Mouse (Mus musculus) heart, embryonic 14.5 days (tissue): ENCODE measurements at regions not wholly inside any gene's neighbourhood (a gene's known extent, or its start where the extent isn't known, plus 50 kb on each side); places are given as distances from the start of the nearest gene placed in this dataset.

Experiments
- ATAC-seq: fragments of 200-750 bp; cut with Nextera tagmentation; 2 replicates; pipeline ENCODE4 v1.8.0; 2017; ENCODE audit warnings: low read depth, moderate TSS enrichment; ENCODE audit not compliant: insufficient number of reproducible peaks, insufficient read depth, low FRiP score
- H3K27ac ChIP-seq, 2 experiments: fragments of 200-500 bp in 1 of 2; fragments of 300-500 bp in 1 of 2; sonication (generic) in 1 of 2; replicated peaks in 1 of 2; 2 replicates each; pipeline ENCODE4 v1.5.1; 2012 to 2014; ENCODE audit warnings: low read depth in 2 of 2, low read length in 2 of 2, control low read depth in 1 of 2, mild to moderate bottlenecking in 1 of 2, mixed read lengths in 1 of 2; ENCODE audit not compliant: control insufficient read depth in 1 of 2, insufficient read depth in 1 of 2
- H3K27me3 ChIP-seq: fragments of 300-500 bp; sonication (generic); 2 replicates; pipeline ENCODE4 v1.6.1; 2014; ENCODE audit warnings: mild to moderate bottlenecking, low read length, control low read depth; ENCODE audit not compliant: control insufficient read depth, insufficient read depth
- H3K36me3 ChIP-seq: fragments of 300-500 bp; sonication (generic); 2 replicates; pipeline ENCODE4 v1.6.1; 2014; ENCODE audit warnings: mild to moderate bottlenecking, control low read depth, low read length, mixed read lengths; ENCODE audit not compliant: control insufficient read depth, insufficient read depth
- H3K4me1 ChIP-seq, 2 experiments: fragments of 200-500 bp in 1 of 2; fragments of 300-500 bp in 1 of 2; sonication (generic) in 1 of 2; 2 replicates each; pipeline ENCODE4 v1.6.1; 2012 to 2014; ENCODE audit warnings: low read length in 2 of 2, control low read depth in 1 of 2, mixed read lengths in 1 of 2; ENCODE audit not compliant: control insufficient read depth in 2 of 2, insufficient read depth in 2 of 2
- H3K4me2 ChIP-seq: fragments of 300-500 bp; sonication (generic); 2 replicates; pipeline ENCODE4 v1.6.1; 2014; ENCODE audit warnings: mild to moderate bottlenecking, low read length
- H3K4me3 ChIP-seq, 2 experiments: fragments of 200-500 bp in 1 of 2; fragments of 300-500 bp in 1 of 2; sonication (generic) in 1 of 2; 2 replicates each; pipeline ENCODE4 v1.5.1; 2012 to 2014; ENCODE audit warnings: low read length in 2 of 2, mild to moderate bottlenecking in 2 of 2, control low read depth in 1 of 2, low read depth in 1 of 2, moderate library complexity in 1 of 2; ENCODE audit not compliant: control insufficient read depth in 1 of 2, insufficient read depth in 1 of 2
- H3K9ac ChIP-seq: fragments of 300-500 bp; sonication (generic); 2 replicates; pipeline ENCODE4 v1.6.1; 2014; ENCODE audit warnings: mild to moderate bottlenecking, low read length
- H3K9me3 ChIP-seq: fragments of 300-500 bp; sonication (generic); 2 replicates; pipeline ENCODE4 v1.6.1; 2016; ENCODE audit warnings: low read length, control low read depth; ENCODE audit not compliant: control insufficient read depth
- WGBS: fragments of 180-500 bp; shearing (Covaris S2); extraction: QIAGEN DNeasy Blood & Tissue Kit; methylation state at CpG from one replicate; pipeline ENCODE4 v1.1.7; 2014; 5-methylcytosine and 5-hydroxymethylcytosine counted together

- Histone ChIP-seq H3K4me3 (peak overlapping the region; percentile 37 to 43), H3K9me3 (no peaks in the 10 kb centered on the region), H3K27me3 (no peaks in the 10 kb centered on the region), H3K36me3 (no peaks in the 10 kb centered on the region), H3K27ac (peak overlapping the region; percentile 95 to 98), H3K4me2 (peak overlapping the region; percentile 76), H3K4me1 (peaks cover 29 to 44% of the 10 kb centered on the region in 2 experiments), H3K9ac (peak overlapping the region; percentile 85)
- WGBS, result 2% methylated on average over 11 of the region's 11 CpGs
- ATAC-seq, result 0 out of 2 replicates have a peak, but pooled peaks have one; percentile 27
Observed at GRCm38 (mm10) chr13:91370441-91370840, 89.6 kb upstream of the Ssbp2 start.

DNA sequence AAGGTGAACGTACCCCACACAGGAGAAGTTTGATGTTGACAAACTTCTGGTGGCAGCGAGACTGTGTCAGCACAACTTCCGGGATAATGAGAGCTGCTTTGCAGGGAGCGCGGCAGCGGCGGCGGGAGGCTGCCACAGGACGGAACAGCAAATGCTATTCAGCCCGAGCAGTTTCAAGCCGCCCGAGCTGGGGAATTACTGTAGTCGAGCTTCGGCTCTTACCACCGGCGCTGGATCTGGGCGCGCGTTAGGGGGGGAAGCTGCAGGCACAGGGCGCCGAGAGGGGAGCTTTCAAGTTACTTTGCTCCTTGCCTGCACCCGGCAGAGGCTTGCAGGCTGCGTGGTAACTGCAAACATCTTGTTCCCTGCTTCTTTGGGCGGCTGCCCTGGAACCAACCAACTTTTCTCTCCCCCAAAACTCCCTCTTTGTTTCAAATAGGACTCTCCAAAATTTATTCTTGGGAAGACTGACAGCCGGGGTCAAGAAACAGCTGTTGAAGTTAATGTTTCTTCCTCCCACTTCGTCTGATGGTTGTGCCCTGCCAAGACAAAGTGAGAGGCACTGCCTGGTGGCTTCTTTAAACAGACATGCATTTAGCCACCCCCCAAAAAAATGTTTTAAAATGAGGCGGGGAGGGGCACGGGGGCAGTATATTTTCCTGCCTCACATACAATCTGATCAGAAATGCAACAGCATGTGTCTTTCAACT is 89.0 kb upstream of the Ssbp2 start:
- WGBS, result under 1% methylated on average over 28 of the region's 28 CpGs
- peak overlapping the region; percentile 76 for H3K4me2 ChIP-seq
- H3K36me3 ChIP-seq, result no peaks in the 10 kb centered on the region
- peak overlapping the region; percentile 85 for H3K9ac ChIP-seq
- peak overlapping the region; percentile 95 to 98 for H3K27ac ChIP-seq
- no peaks in the 10 kb centered on the region for H3K27me3 ChIP-seq
- ATAC-seq, result peak; percentile 89
- peaks cover 27 to 38% of the 10 kb centered on the region in 2 experiments for H3K4me1 ChIP-seq
- no peaks in the 10 kb centered on the region for H3K9me3 ChIP-seq
- H3K4me3 ChIP-seq, result peak overlapping the region; percentile 37 to 43

DNA sequence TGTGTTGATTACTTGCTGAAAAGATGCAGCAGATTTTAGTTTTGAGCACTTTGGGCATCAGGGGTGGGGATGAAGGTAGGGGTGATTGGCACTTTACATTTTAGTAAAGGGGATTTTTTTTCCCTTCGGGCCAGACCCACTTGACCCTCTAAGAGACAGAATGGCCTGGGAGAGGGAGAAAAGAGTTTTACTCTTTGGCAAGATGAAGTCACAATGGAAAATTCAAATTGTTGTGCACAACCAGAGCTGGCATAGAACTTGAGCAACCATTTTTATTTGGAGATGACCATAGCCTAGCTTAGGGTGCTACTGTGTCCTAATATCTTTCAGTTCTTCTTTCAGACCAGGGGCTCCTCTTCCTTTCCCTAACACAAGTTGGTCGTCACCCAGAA is 88.5 kb upstream of the Ssbp2 start:
- H3K27me3 ChIP-seq, result no peaks in the 10 kb centered on the region
- H3K4me2 ChIP-seq, result peak overlapping the region; percentile 76
- ATAC-seq, result no peak
- 42% methylated on average over 2 of the region's 2 CpGs for WGBS
- no peaks in the 10 kb centered on the region for H3K36me3 ChIP-seq
- peak overlapping the region; percentile 95 to 98 for H3K27ac ChIP-seq
- peaks cover 25 to 32% of the 10 kb centered on the region in 2 experiments for H3K4me1 ChIP-seq
- H3K9me3 ChIP-seq, result no peaks in the 10 kb centered on the region
- H3K4me3 ChIP-seq, result peak overlapping the region in 1 of 2 experiments; percentile 37; a peak in 3 of 4 replicates
- peak overlapping the region; percentile 85 for H3K9ac ChIP-seq

- peak; percentile 40; the same call in 1 of the 2 replicates for ATAC-seq
- 31% methylated on average over 11 of the region's 11 CpGs for WGBS
- Histone ChIP-seq H3K36me3 (no peaks in the 10 kb centered on the region), H3K4me3 (no peak overlapping the region), H3K9ac (peak overlapping the region; percentile 85), H3K4me2 (peak overlapping the region; percentile 76; the same call in 1 of the 2 replicates), H3K27me3 (no peaks in the 10 kb centered on the region), H3K27ac (peak overlapping the region; percentile 95 to 98), H3K4me1 (peaks cover 25 to 30% of the 10 kb centered on the region in 2 experiments), H3K9me3 (no peaks in the 10 kb centered on the region)
Observed at GRCm38 (mm10) chr13:91372130-91372875, 87.8 kb upstream of the Ssbp2 start.

DNA sequence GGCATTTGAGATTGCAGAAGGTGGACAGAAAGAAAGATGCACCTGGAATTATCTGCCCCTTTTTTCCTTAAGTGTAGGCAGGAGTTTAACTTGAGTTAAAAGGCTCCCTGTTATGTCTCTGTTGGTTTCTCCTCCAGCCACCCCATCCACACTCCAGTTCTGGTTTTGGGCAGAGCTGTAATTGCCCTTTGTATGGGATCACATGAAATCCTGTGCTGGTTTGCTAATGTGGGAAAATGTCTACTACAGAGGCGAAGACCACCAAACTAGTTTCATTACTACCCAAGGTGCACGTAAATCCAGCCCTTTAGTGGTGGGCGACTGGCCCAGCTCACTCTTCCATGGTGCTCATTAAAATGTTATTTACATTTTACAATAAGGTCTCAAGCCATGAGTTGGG is 85.9 kb upstream of the Ssbp2 start:
- H3K4me1 ChIP-seq, result peaks cover 25 to 30% of the 10 kb centered on the region in 2 experiments
- no peak overlapping the region; the same call in 1 of the 2 replicates for H3K4me2 ChIP-seq
- peak overlapping the region; percentile 27 to 41; a peak in 2 of 4 replicates for H3K27ac ChIP-seq
- no peaks in the 10 kb centered on the region for H3K9me3 ChIP-seq
- 70% methylated on average over 3 of the region's 3 CpGs for WGBS
- ATAC-seq, result no peak
- no peaks in the 10 kb centered on the region for H3K36me3 ChIP-seq
- H3K9ac ChIP-seq, result no peak overlapping the region
- H3K27me3 ChIP-seq, result no peaks in the 10 kb centered on the region
- no peak overlapping the region for H3K4me3 ChIP-seq

DNA sequence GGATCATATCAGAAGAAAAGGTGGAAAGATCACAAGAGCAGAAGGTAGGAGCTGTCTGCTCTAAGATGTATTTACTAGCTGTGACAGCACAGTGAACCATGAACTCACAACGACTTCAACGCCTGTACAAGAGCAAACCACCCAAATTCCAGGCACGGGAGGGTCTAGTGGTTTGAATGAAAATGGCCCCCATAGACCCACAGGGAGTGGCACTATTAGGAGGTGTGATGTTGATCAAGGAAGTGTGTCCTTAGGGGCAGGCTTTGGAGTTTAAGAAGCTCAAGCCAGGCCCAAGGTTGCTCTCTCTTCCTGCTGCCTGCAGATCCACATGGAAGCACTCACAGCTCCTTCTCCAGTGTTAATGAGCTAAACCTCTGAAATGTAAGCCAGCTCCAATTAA is 83.5 kb upstream of the Ssbp2 start:
- H3K9ac ChIP-seq, result no peak overlapping the region
- no peak for ATAC-seq
- H3K4me3 ChIP-seq, result no peak overlapping the region
- no peaks in the 10 kb centered on the region for H3K36me3 ChIP-seq
- H3K27me3 ChIP-seq, result no peaks in the 10 kb centered on the region
- no peak overlapping the region for H3K27ac ChIP-seq
- 97% methylated on average over 3 of the region's 3 CpGs for WGBS
- peaks cover 13 to 21% of the 10 kb centered on the region in 2 experiments for H3K4me1 ChIP-seq
- no peaks in the 10 kb centered on the region for H3K9me3 ChIP-seq
- H3K4me2 ChIP-seq, result no peak overlapping the region

- Histone ChIP-seq H3K4me2 (no peak overlapping the region), H3K9ac (no peak overlapping the region), H3K27ac (no peak overlapping the region), H3K27me3 (no peaks in the 10 kb centered on the region), H3K4me1 (peaks cover 6 to 12% of the 10 kb centered on the region in 2 experiments), H3K4me3 (no peak overlapping the region), H3K36me3 (no peaks in the 10 kb centered on the region), H3K9me3 (no peaks in the 10 kb centered on the region)
- WGBS, result 92% methylated on average over 7 of the region's 7 CpGs
- no peak for ATAC-seq
Observed at GRCm38 (mm10) chr13:91377428-91377827, 82.7 kb upstream of the Ssbp2 start.
